Mouse (Mus musculus) liver, embryonic 11.5 days (tissue): Measurements from ENCODE around the gene Olfr235. TPM values are rescaled to one million over a fixed set of nuclear protein-coding genes. Genes with fewer than 3 reads are reported as not detected.
"Not testable (repeated sequence)": the region's sequence is repeated elsewhere in the genome, so short reads cannot be mapped to it uniquely, and the experiment has no call there.

Source experiments
- ATAC-seq: fragments of 200-750 bp; cut with Nextera tagmentation; replicated peaks from 2 replicates; pipeline ENCODE4 v1.8.0; 2017; ENCODE audit warnings: moderate number of reproducible peaks, mild to moderate bottlenecking, moderate TSS enrichment, moderate library complexity; ENCODE audit not compliant: low FRiP score
- DNase-seq: peaks from one replicate; pipeline ENCODE4 v3.0.0-alpha.2; 2017; ENCODE audit warnings: low spot score
- H3K27ac ChIP-seq: fragments of 300-500 bp; sonication (generic); 2 replicates; pipeline ENCODE4 v1.5.1; 2014; ENCODE audit warnings: mild to moderate bottlenecking, low read depth, low read length, control low read depth
- H3K27me3 ChIP-seq: fragments of 300-500 bp; sonication (generic); replicated peaks from 2 replicates; pipeline ENCODE4 v1.6.1; 2014; ENCODE audit warnings: low read length, mixed read lengths; ENCODE audit not compliant: control insufficient read depth, insufficient read depth
- H3K36me3 ChIP-seq: fragments of 300-500 bp; sonication (generic); 2 replicates; pipeline ENCODE4 v1.6.1; 2014; ENCODE audit warnings: mild to moderate bottlenecking, low read length, moderate library complexity, mixed read lengths; ENCODE audit not compliant: control insufficient read depth, insufficient read depth
- H3K4me1 ChIP-seq: fragments of 300-500 bp; sonication (generic); replicated peaks from 2 replicates; pipeline ENCODE4 v1.6.1; 2014; ENCODE audit warnings: low read length, mixed read lengths; ENCODE audit not compliant: control insufficient read depth, insufficient read depth
- H3K4me2 ChIP-seq: fragments of 300-500 bp; sonication (generic); 2 replicates; pipeline ENCODE4 v1.6.1; 2014; ENCODE audit warnings: mild to moderate bottlenecking, control low read depth, moderate library complexity
- H3K4me3 ChIP-seq: fragments of 300-500 bp; sonication (generic); 2 replicates; pipeline ENCODE4 v1.5.1; 2014; ENCODE audit warnings: low read depth, low read length, control low read depth
- H3K9ac ChIP-seq: fragments of 300-500 bp; sonication (generic); 2 replicates; pipeline ENCODE4 v1.6.1; 2014; ENCODE audit warnings: low read depth, low read length, control low read depth
- H3K9me3 ChIP-seq: fragments of 300-500 bp; sonication (generic); 2 replicates; pipeline ENCODE4 v1.6.1; 2016; ENCODE audit warnings: low read length, inconsistent platforms, mixed read lengths; ENCODE audit not compliant: control insufficient read depth
- WGBS: fragments of 180-500 bp; shearing (Covaris S2); extraction: QIAGEN DNeasy Blood & Tissue Kit; methylation state at CpG from one replicate; pipeline ENCODE4 v1.1.7; 2014; 5-methylcytosine and 5-hydroxymethylcytosine counted together
- polyA plus RNA-seq: library from polyadenylated mRNA; unstranded; fragments of >200 nt; fragmentation: Nextera tagmentation; extraction: Ambion mirVana; gene quantifications from 2 replicates; pipeline ENCODE4 v1.2.1, GENCODE M21; 2014

The Olfr235 gene
- not detected in 2 replicates for polyA plus RNA-seq

- 41% methylated on average over 1 of the region's 1 CpGs for WGBS
- Histone ChIP-seq H3K4me3 (no peak within 1 kb of the TSS), H3K9ac (no peak within 1 kb of the TSS), H3K4me1 (no peaks in the 10 kb centered on the region), H3K27me3 (no peaks in the 10 kb centered on the region), H3K4me2 (no peak within 1 kb of the TSS), H3K36me3 (no peaks in the 10 kb centered on the region), H3K27ac (no peak within 1 kb of the TSS), H3K9me3 (no peaks in the 10 kb centered on the region)
- DNase-seq, result no peak
- no peak for ATAC-seq
Measured at GRCm38 (mm10) chr19:12260732-12261131, at the start of gene Olfr235. TSS of gene Olfr235 (plus strand) at chr19:12261032.

GRCm38 (mm10) chr19:12232496-12232895 is 28.3 kb upstream of the Olfr235 start, which contains the start of gene Olfr1432:
TSS of gene Olfr1432 (minus strand) at chr19:12232596.
- H3K4me2 ChIP-seq, H3K4me3 ChIP-seq, ATAC-seq, H3K9me3 ChIP-seq, H3K9ac ChIP-seq, H3K36me3 ChIP-seq, H3K27ac ChIP-seq, DNase-seq, H3K27me3 ChIP-seq, H3K4me1 ChIP-seq: not testable (repeated sequence)

- Histone ChIP-seq H3K4me1 (no peaks in the 10 kb centered on the region), H3K4me3 (no peak within 1 kb of the TSS), H3K36me3 (no peaks in the 10 kb centered on the region), H3K27ac (no peak within 1 kb of the TSS), H3K4me2 (no peak within 1 kb of the TSS), H3K9me3 (no peaks in the 10 kb centered on the region), H3K9ac (no peak within 1 kb of the TSS), H3K27me3 (no peaks in the 10 kb centered on the region)
- WGBS, result 72% methylated on average over 1 of the region's 1 CpGs
- DNase-seq (no peak), ATAC-seq (no peak)
Measured at GRCm38 (mm10) chr19:12241559-12241958, 19.3 kb upstream of the Olfr235 start, which contains the start of gene Olfr262. TSS of gene Olfr262 (minus strand) at chr19:12241659.

- DNase-seq, result no peak
- no peaks in the 10 kb centered on the region for H3K36me3 ChIP-seq
- no peak within 1 kb of the TSS for H3K9ac ChIP-seq
- no peaks in the 10 kb centered on the region for H3K4me1 ChIP-seq
- no peak within 1 kb of the TSS for H3K4me2 ChIP-seq
- ATAC-seq, result no peak
- H3K27me3 ChIP-seq, result no peaks in the 10 kb centered on the region
- no peak within 1 kb of the TSS for H3K4me3 ChIP-seq
- H3K9me3 ChIP-seq, result no peaks in the 10 kb centered on the region
- no peak within 1 kb of the TSS for H3K27ac ChIP-seq
- WGBS, result 59% methylated on average over 2 of the region's 2 CpGs
Measured at GRCm38 (mm10) chr19:12279554-12279953, 18.7 kb downstream of the Olfr235 start, which contains the start of gene Olfr1434. TSS of gene Olfr1434 (plus strand) at chr19:12279854.

- no peaks in the 10 kb centered on the region for H3K9me3 ChIP-seq
- no peaks in the 10 kb centered on the region for H3K27me3 ChIP-seq
- no peaks in the 10 kb centered on the region for H3K4me1 ChIP-seq
- no peaks in the 10 kb centered on the region for H3K36me3 ChIP-seq
- no peak overlapping the region for H3K4me3 ChIP-seq
- no peak overlapping the region for H3K27ac ChIP-seq
- H3K9ac ChIP-seq, result no peak overlapping the region
- DNase-seq, result no peak
- H3K4me2 ChIP-seq, result no peak overlapping the region
- no peak for ATAC-seq
Measured at GRCm38 (mm10) chr19:12292979-12293378, 32.1 kb downstream of the Olfr235 start.

- WGBS, result 69% methylated on average over 1 of the region's 1 CpGs
- not testable (repeated sequence) for H3K27ac ChIP-seq, H3K4me2 ChIP-seq, H3K36me3 ChIP-seq, H3K4me1 ChIP-seq, ATAC-seq, DNase-seq, H3K9ac ChIP-seq, H3K9me3 ChIP-seq, H3K27me3 ChIP-seq, H3K4me3 ChIP-seq
Measured at GRCm38 (mm10) chr19:12299030-12299429, 38.2 kb downstream of the Olfr235 start, which contains the start of gene Olfr1436. TSS of gene Olfr1436 (minus strand) at chr19:12299130.

Other genes starting within 250 kb of the Olfr235 start
- 0.03 and 0.06 TPM in 2 replicates for gene Olfr1423, start 219.7 kb upstream of the Olfr235 start, polyA plus RNA-seq
- 0.17 TPM in 1 of 2 replicates, not detected in the other for gene Olfr1424, start 198.3 kb upstream of the Olfr235 start, polyA plus RNA-seq
- gene Olfr1425, start 183.3 kb upstream of the Olfr235 start, polyA plus RNA-seq, result not detected in 2 replicates
- not detected in 2 replicates for gene Olfr1426, start 169.0 kb upstream of the Olfr235 start, polyA plus RNA-seq
- not detected in 2 replicates for gene Olfr1427, start 157.7 kb upstream of the Olfr235 start, polyA plus RNA-seq
- not detected in 2 replicates for gene Olfr1428, start 145.1 kb upstream of the Olfr235 start, polyA plus RNA-seq
- 0.05 TPM in 1 of 2 replicates, not detected in the other for gene Olfr76, start 137.8 kb upstream of the Olfr235 start, polyA plus RNA-seq
- gene Olfr1555-ps1, start 90.9 kb upstream of the Olfr235 start, polyA plus RNA-seq, result not detected in 2 replicates
- not detected in 2 replicates for gene Olfr1431, start 60.4 kb upstream of the Olfr235 start, polyA plus RNA-seq
- not detected in 2 replicates for gene Olfr1432, start 28.4 kb upstream of the Olfr235 start, polyA plus RNA-seq
- not detected in 2 replicates for gene Olfr262, start 19.4 kb upstream of the Olfr235 start, polyA plus RNA-seq
- not detected in 2 replicates for gene Olfr1434, start 18.8 kb downstream of the Olfr235 start, polyA plus RNA-seq
- not detected in 2 replicates for gene Olfr1436, start 38.1 kb downstream of the Olfr235 start, polyA plus RNA-seq
- gene Olfr1437, start 64.1 kb downstream of the Olfr235 start, polyA plus RNA-seq, result not detected in 2 replicates
- gene Olfr1438-ps1, start 74.9 kb downstream of the Olfr235 start, polyA plus RNA-seq, result not detected in 2 replicates
- gene Olfr1440, start 126.2 kb downstream of the Olfr235 start, polyA plus RNA-seq, result not detected in 2 replicates
- not detected in 2 replicates for gene Olfr1441, start 156.4 kb downstream of the Olfr235 start, polyA plus RNA-seq
- gene Pfpl, start 166.9 kb downstream of the Olfr235 start, polyA plus RNA-seq, result not detected in 2 replicates
- 0.81 and 1.2 TPM in 2 replicates for gene Mpeg1, start 199.7 kb downstream of the Olfr235 start, polyA plus RNA-seq
- gene Dtx4, start 240.4 kb downstream of the Olfr235 start, polyA plus RNA-seq, result 3.8 and 4.9 TPM in 2 replicates